Mouse (Mus musculus): ENCODE results near the gene Nol9.

The Nol9 gene

GRCm38 (mm10) chr4:152062390-152063110, 23.4 kb downstream of the Nol9 start:
- DNase-seq (ENCODE audit: low spot score), result no peak

DNA sequence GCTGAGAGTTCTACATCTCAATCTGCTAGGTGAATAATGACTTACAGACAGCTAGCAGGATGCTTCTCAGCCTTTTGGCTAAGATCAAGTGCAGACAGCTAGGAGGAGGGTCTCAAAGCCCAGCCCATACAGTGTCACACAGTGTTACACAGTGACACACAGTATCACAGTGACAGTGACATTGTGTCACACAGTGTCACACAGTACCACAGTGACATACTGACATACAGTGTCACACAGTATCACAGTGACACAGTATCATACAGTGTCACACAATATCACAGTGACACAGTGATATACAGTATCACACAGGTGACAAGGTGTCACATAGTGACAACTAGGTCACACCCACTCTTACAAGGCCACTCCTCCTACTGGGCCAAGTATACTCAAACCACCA, 28.2 kb downstream of the Nol9 start:
- DNase-seq (ENCODE audit: low spot score), result no peak

DNA sequence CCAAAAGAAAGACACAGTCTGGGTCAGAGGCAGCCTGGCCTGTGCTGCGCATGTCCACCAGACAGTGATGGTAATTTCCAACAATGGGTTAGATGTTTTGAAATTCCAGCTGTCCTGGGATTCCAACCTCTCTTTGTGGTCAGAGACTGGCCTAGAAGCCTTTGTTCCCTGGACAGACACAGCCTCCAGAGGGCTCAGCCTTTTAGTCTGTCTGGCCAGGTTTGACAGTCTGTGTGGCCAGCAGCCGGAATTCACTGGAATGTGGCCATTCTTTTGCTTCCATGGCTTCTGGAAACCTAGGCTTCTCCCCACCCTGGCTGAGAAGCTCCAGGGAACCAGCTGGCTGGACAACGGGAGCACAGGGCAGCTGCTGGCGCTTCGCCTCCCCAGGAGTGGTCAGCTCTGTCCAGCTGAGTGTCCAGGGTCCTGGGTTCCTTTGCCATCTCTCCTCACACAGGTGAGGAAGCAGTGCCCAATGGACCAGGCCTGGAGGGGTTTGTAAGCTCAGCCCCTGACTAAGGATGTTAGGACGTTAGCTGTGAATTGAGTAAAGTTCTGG, 29.1 kb downstream of the Nol9 start:
- no peak for DNase-seq (ENCODE audit: low spot score)

GRCm38 (mm10) chr4:152069245-152069644, 30.1 kb downstream of the Nol9 start:
- DNase-seq (ENCODE audit: low spot score), result no peak

GRCm38 (mm10) chr4:152070494-152071396, 31.6 kb downstream of the Nol9 start:
- no peak for DNase-seq (ENCODE audit: low spot score)

DNA sequence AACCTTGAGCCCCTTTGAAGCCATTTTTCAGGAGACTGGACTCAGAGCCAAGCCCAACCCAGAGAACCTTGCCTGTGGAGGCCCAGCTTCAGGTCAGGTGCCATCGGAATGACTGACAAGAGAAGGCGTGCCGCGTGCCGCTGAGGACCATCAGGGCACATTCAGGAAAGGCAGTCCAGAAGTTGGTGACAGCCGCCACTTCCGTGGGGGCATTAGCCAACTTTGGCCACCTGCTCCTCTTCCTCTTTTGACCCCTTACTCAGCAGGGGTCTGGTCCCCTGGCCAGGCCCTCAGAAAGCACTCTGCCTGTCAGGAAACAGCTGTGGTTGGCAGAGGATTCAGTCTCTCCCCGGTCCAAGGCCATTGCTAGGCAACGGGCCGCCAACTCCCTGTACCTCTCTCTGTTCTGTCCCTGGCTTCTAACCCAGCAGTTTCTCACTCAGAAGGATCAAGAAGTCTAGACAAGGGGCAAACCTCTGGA, 33.0 kb downstream of the Nol9 start, which contains the start of gene Plekhg5:
Gene Plekhg5 (plus strand): TSS at position 378 of the 481 bp plus-strand sequence.
- DNase-seq (ENCODE audit: low spot score), result no peak

DNA sequence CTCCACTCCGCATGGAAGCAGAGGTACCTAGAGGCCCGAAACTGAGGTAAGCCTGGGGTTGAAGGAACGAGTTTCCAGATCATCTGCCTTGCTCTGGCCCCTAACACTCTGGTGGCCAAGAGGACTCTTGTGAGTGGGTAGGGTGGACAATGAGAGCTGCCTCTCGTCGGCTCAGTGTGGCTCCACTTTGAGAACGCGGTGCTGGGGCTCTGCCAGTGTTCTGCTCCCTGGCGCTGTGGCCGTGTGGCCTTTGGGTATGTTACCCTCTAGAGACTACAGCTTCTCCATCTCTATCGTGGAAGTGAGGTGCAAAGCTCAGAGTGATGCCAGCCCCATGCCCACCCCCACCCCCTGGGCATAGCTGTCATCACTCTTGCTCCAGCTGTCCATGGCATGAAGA, 33.5 kb downstream of the Nol9 start:
- no peak for DNase-seq (ENCODE audit: low spot score)

DNA sequence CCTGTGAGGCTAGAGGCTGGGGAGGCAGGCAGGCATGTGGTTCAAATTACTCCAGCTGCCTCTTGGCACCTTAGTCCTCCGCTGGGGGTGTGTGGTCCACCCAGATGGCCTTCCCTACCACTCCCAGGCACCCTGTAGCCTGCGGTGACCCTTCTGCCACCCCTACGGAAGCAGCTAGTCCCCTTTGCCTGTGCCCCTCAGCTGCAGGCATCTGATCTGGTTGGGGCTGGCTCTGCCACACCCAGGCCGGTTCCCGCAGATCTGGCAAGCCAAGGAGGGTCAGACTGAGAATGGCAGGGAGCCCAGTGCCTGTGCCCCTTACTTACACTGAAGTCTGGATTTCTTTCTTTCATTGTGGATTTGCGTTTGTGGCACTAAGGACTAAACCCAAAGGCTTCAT, 34.6 kb downstream of the Nol9 start:
- no peak for DNase-seq (ENCODE audit: low spot score)

DNA sequence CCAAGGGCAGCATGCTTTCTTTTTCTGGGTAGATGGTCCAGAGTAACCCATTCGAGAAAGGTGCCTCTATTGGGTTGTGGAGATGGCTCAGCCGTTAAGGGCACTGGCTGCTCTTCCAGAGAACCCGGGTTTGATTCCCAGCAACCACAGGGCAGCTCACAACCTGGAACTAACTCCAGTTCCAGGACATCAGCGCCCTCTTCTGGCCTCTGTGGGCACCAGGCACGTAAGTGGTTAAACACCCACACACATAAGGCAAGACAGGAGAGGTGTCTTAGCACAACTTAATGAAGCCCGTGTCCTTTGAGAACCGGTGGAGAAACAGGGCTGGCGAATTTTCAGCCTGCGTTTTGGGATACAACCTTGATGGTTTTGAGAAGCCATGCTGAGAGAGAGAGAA, 35.4 kb downstream of the Nol9 start:
- no peak for DNase-seq (ENCODE audit: low spot score)

DNA sequence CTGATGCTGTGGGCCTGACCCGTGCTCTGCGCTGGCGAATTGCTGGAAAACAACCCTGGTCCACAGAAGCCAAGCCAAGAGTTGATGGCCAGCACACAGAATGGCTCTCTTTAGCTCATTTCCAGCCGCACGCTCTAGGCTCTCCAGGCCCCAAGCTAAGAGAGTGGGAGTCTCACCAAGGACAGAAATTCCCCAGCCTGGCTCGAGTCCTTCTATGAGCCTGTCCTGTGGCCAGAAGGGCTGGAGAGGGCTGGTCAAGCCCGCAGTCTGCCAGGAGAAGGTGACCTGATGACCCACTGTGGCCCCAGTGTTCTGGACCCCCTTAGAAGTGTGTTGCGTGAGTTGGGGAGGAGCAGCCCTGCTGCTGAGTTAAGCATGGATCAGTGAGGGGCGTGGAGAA, 38.1 kb downstream of the Nol9 start:
- DNase-seq (ENCODE audit: low spot score), result no peak

GRCm38 (mm10) chr4:152078105-152078530, 39.0 kb downstream of the Nol9 start:
- no peak for DNase-seq (ENCODE audit: low spot score)

GRCm38 (mm10) chr4:152079261-152079660, 40.1 kb downstream of the Nol9 start:
- no peak for DNase-seq (ENCODE audit: low spot score)

DNA sequence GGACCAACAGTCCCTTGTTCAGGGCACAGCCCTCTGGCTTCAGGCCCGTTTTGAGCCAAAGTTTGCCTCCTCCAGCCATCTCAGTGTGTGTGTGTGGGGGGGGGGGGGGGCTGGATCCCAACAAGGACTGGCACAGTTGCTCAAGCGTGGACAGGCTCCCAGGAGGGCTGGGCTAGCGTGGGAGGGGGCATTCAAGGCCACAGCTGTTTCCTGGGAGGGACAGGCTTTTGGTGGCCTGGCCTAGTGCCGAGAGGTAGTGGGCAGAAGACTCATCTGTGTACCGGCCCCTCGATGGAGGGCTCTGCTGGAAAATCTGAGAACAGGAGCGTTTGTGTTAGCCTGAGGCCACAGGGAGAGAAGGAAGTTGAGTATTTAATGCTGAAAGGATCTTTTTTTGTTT, 40.8 kb downstream of the Nol9 start:
- DNase-seq (ENCODE audit: low spot score), result no peak

DNA sequence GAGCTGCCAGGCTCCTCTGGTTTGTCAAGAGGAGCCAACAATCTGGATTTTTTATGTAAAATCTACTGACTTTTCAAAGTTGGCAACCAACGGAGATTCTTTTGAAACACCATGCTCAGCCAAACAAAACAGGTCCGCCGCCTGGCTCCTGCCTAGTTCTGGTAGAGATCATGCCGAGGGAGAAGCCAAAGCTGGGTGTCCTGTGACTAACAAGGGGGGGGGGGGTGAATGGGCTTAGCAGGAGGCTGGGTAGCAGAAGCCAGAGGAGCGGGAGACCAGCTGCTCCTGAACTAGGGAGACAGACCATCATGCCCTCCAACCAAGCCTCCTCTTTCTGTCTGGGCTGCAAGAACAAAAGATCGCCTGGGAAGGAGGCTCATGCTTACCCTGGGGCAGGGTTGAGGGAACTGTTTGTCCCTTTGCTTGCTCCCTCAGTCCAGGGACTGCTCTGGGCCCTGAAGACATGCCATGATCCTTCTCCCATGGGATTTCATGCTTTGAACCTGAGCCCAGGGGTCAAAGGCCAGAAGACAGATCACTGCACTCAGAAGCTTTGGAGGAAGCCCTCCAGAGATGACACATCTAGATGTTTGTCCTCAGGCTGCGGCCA, 44.6 kb downstream of the Nol9 start:
- DNase-seq (ENCODE audit: low spot score), result no peak

- DNase-seq (ENCODE audit: low spot score), result no peak
Observed at GRCm38 (mm10) chr4:152084616-152085015, 45.5 kb downstream of the Nol9 start.

- no peak for DNase-seq (ENCODE audit: low spot score)
Observed at GRCm38 (mm10) chr4:152086505-152087210, 47.5 kb downstream of the Nol9 start.

GRCm38 (mm10) chr4:152087211-152088081, 48.3 kb downstream of the Nol9 start:
- no peak for DNase-seq (ENCODE audit: low spot score)

- DNase-seq (ENCODE audit: low spot score), result no peak
Observed at GRCm38 (mm10) chr4:152088133-152088532, 49.0 kb downstream of the Nol9 start.

DNA sequence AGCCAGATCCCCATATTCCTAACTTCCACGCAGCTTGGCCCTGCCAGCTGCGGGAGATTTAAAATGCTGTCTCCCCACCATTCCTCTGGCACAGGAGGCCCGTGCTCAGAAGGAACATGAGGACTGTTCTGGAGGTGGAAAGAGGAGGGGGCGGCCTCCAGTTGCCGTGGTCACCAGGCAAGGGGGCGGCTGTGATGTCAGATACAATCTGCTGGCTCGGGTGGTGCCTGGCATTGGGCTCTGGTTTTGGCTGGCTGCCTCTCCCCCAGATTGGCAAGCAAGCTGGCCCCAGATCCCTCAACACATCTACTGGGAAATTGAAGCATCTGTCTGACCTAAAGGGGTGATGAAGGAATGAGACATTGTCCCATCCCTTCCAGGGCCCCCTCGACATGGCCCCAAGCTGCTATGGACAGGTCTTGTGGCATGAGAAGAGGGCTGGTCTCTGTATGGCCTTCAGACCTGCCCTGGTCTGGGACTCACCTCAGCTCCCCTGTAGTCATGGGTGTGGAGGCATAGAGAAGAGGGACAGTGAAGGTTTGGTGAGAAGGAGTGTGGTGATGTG, 49.5 kb downstream of the Nol9 start:
- DNase-seq (ENCODE audit: low spot score), result no peak

- no peak for DNase-seq (ENCODE audit: low spot score)
Observed at GRCm38 (mm10) chr4:152090191-152090590, 51.1 kb downstream of the Nol9 start.

All from c-Kit-positive CD71-positive TER-119-positive erythroid progenitor cells, embryonic 14.5 days (primary cell).